ENCODE assay signal across 15 mouse cellular contexts in the genomic region with DNA sequence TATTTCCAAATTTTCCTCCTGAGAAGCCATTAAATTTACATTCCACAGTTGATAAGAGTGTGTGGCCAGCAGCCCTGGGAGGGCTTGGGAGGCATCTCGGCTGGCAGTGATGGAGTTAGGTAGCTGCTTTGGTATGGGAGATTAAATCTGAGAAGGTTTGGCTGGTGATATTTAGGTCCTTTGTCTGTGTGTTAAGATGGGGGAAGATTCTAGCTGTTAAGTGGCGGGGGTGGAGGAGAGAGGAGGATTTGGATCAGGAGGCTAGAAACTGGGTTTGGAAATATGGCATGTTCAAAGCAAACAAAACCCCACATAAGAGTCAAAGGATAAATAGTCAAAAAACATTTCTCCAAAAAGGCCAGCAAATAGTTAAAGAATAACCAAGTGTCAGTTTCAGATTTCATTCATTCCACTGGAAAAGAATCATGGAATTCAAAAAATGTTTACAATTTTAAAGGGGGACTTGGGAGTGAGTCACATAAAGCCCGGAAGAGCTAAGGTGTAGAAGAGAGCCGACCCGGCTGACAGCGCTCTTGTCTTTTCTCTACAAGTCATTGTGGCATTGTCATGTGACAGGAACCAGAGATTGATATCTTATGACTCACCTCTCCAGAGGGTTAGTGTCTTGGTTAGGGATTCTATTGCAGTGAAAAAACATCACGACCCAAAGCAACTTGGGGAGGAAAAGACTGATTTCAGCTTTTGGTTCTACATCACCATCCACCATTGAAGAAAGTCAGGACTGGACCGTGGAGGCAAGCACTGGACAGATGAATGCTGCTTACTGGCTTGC. TPM values are rescaled to one million over a fixed set of nuclear protein-coding genes. Genes with fewer than 3 reads are reported as not detected.
A peak's percentile ranks its signal among the peaks of the same experiment; 100 is the strongest.
DNase-seq lines count a peak whose midpoint lies in the region; ATAC-seq and TF ChIP-seq lines count a peak whose summit lies in the region.
"Had no signal": no experiment of that assay in that cellular context is flagged by ENCODE, and none has a peak within 500 bp of the region (broad histone marks: within the 10 kb centered on the region; RNA-seq: fewer than 3 reads in every experiment).

No protein-coding gene starts in this region.

- no peaks in the 10 kb centered on the region for H3K36me3 ChIP-seq in heart, embryonic 13.5 days
- H3K36me3 ChIP-seq in heart, embryonic 12.5 days, result no peaks in the 10 kb centered on the region
- H3K36me3 ChIP-seq: liver, embryonic 12.5 days had no signal

- H3K27ac ChIP-seq in heart, embryonic 13.5 days (replicated peaks), result 0 out of 2 replicates have a peak overlapping the region, but pooled peaks have one; percentile 12
- no peak overlapping the region for H3K27ac ChIP-seq in heart, embryonic 12.5 days (ENCODE audit: poor library complexity, severe bottlenecking)
- no peak overlapping the region for H3K27ac ChIP-seq in cerebellum, adult 2 months (ENCODE audit: insufficient read depth, low read length)
- H3K27ac ChIP-seq: hindbrain, postnatal 0 days; liver, embryonic 12.5 days had no signal

- no peak for TF ChIP-seq CTCF in cerebellum, adult 2 months (IDR thresholded peaks at IDR 0.05; ENCODE audit: borderline replicate concordance, insufficient read depth, low read depth, low read length)

- WGBS in heart, embryonic 13.5 days, result 57% methylated on average over 8 of the region's 8 CpGs
- WGBS in heart, embryonic 12.5 days, result 60% methylated on average over 8 of the region's 8 CpGs
- WGBS in cerebellum, adult 2 months, result 92% methylated on average over 8 of the region's 8 CpGs

- no peak for TF ChIP-seq POLR2A in cerebellum, adult 2 months (IDR thresholded peaks at IDR 0.05; ENCODE audit: borderline replicate concordance, insufficient read depth, low read length)

- no peak overlapping the region for H3K4me2 ChIP-seq in heart, embryonic 13.5 days
- H3K4me2 ChIP-seq in heart, embryonic 12.5 days, result no peak overlapping the region
- H3K4me2 ChIP-seq: liver, embryonic 12.5 days had no signal

- no peak for ATAC-seq in heart, embryonic 13.5 days (ENCODE audit: extremely low read depth, insufficient number of reproducible peaks, low FRiP score, low TSS enrichment)
- ATAC-seq in heart, embryonic 12.5 days (ENCODE audit: insufficient number of reproducible peaks, low FRiP score), result no peak
- ATAC-seq in inflammation-experienced regulatory T-cells, adult 6 months, result peak; percentile 98
- ATAC-seq: forebrain, embryonic 16.5 days; hindbrain, postnatal 0 days; liver, embryonic 12.5 days had no signal

- no peak overlapping the region for H3K4me3 ChIP-seq in heart, embryonic 13.5 days
- H3K4me3 ChIP-seq in heart, embryonic 12.5 days, result no peak overlapping the region
- H3K4me3 ChIP-seq in cerebellum, adult 2 months (replicated peaks; ENCODE audit: insufficient read depth, low read depth, low read length), result no peak overlapping the region
- H3K4me3 ChIP-seq: liver, embryonic 12.5 days had no signal

- no peaks in the 10 kb centered on the region for H3K9me3 ChIP-seq in heart, embryonic 13.5 days
- no peaks in the 10 kb centered on the region for H3K9me3 ChIP-seq in heart, embryonic 12.5 days (replicated peaks)
- H3K9me3 ChIP-seq: liver, embryonic 12.5 days had no signal

- H3K9ac ChIP-seq in heart, embryonic 13.5 days, result no peak overlapping the region
- no peak overlapping the region for H3K9ac ChIP-seq in heart, embryonic 12.5 days
- H3K9ac ChIP-seq: liver, embryonic 12.5 days had no signal

- DNase-seq in 416B (ENCODE audit: low read depth), result peak; percentile 99
- peak; percentile 50 for DNase-seq in NIH3T3 (ENCODE audit: low read depth)
- no peak for DNase-seq in cerebellum, adult 2 months
- no peak for DNase-seq in adipocyte (ENCODE audit: low spot score)
- no peak for DNase-seq in urinary bladder, postnatal 36 days (ENCODE audit: low spot score in 2 of 2)
- DNase-seq: cerebellum, postnatal 10 days; gastrocnemius, postnatal 36 days; kidney, postnatal 4 days; right cerebral cortex, postnatal 25 days had no signal

- H3K27me3 ChIP-seq in heart, embryonic 13.5 days (replicated peaks), result no peaks in the 10 kb centered on the region
- H3K27me3 ChIP-seq in heart, embryonic 12.5 days (replicated peaks), result no peaks in the 10 kb centered on the region
- H3K27me3 ChIP-seq in cerebellum, adult 2 months (ENCODE audit: control insufficient read depth, insufficient read depth, low read length), result no peaks in the 10 kb centered on the region

- peaks cover 32% of the 10 kb centered on the region for H3K4me1 ChIP-seq in heart, embryonic 13.5 days
- H3K4me1 ChIP-seq in heart, embryonic 12.5 days (replicated peaks), result peaks cover 27% of the 10 kb centered on the region
- no peaks in the 10 kb centered on the region; the same call in 1 of the 2 replicates for H3K4me1 ChIP-seq in cerebellum, adult 2 months (ENCODE audit: control insufficient read depth, insufficient read depth, low read length)

RNA-seq across cellular contexts. Expression of a gene that starts 36.1 kb away (rescaled TPM):
- polyA plus RNA-seq in heart, embryonic 13.5 days (2015; fragmentation: Nextera tagmentation; extraction: Ambion mirVana), result 8.3 and 11.6 TPM in 2 replicates
- polyA plus RNA-seq in heart, embryonic 12.5 days (2016; fragmentation: Nextera tagmentation; extraction: Ambion mirVana), result 12.7 and 12.8 TPM in 2 replicates
- polyA plus RNA-seq in inflammation-experienced regulatory T-cells, adult 6 months (2017; shearing (Covaris generic)), result 10 to 100 TPM; 15.5 to 53.7 (median 20.5) TPM
- polyA plus RNA-seq in cerebellum, adult 2 months (2012; rRNA removed), result 18.3 and 20.9 TPM in 2 replicates

Comparison
In these comparisons a context has a peak if more than half of its experiments do, and no peak if none do; other contexts are left out.
1. DNase-seq: peak in 416B (single experiment) and NIH3T3 (single experiment); none in cerebellum, adult 2 months (0 of 2), adipocyte (single experiment) and urinary bladder, postnatal 36 days (0 of 2).